Mouse (Mus musculus): Measurements from ENCODE around the gene Rpap3. TPM values are rescaled to one million over a fixed set of nuclear protein-coding genes. Genes with fewer than 3 reads are reported as not detected.

Rpap3 gene
- total RNA-seq (2023), result 10 to 100 TPM; 14.6 to 18.6 TPM

GRCm38 (mm10) chr15:97705211-97706050 is at the start of gene Rpap3:
Rpap3 (minus strand) TSS chr15:97705825.

GRCm38 (mm10) chr15:97731111-97731510 is 25.5 kb upstream of the Rpap3 start, which contains the start of gene Endou:
Endou (minus strand) TSS chr15:97731339.

Other genes starting within 250 kb of the Rpap3 start
- gene Endou, start 25.5 kb upstream of the Rpap3 start, total RNA-seq (2023), result under 1 TPM in 1 of 2 experiments, not detected in 1; 0.23 TPM
- 1 to 10 TPM; 1.2 to 3.9 TPM for gene Rapgef3, start 62.1 kb upstream of the Rpap3 start, total RNA-seq (2023)
- gene Slc48a1, start 72.7 kb upstream of the Rpap3 start, total RNA-seq (2023), result 10 to 100 TPM; 21.5 to 23.5 TPM
- gene Hdac7, start 138.7 kb upstream of the Rpap3 start, total RNA-seq (2023), result 100 to 1,000 TPM; 189 to 190 TPM
- 1 to 10 TPM in 1 of 2 experiments, under 1 TPM in 1; 0.84 to 1.2 TPM for gene Vdr, start 204.8 kb upstream of the Rpap3 start, total RNA-seq (2023)

Data from T-cell, adult 66 days (primary cell).